Mouse (Mus musculus): ENCODE measurements around the gene Cdkn2b.

GRCm38 (mm10) chr4:89348842-89349241 lies 38.0 kb upstream of the Cdkn2b start:
- no peak for TF ChIP-seq CTCF (IDR thresholded peaks at IDR 0.05; ENCODE audit: extremely low read depth, insufficient read depth, low read length)
- TF ChIP-seq POLR2A (IDR thresholded peaks at IDR 0.05; ENCODE audit: extremely low read depth, insufficient read depth, low read length) = no peak
